Mouse (Mus musculus) heart, adult 9 months (tissue): Measurements from ENCODE around the gene Kirrel3.

Source experiments
- DNase-seq, 2 experiments: peaks; one replicate each; pipeline ENCODE4 v3.0.0; 2022; ENCODE audit warnings: low spot score in 2 of 2

Gene Kirrel3

DNA sequence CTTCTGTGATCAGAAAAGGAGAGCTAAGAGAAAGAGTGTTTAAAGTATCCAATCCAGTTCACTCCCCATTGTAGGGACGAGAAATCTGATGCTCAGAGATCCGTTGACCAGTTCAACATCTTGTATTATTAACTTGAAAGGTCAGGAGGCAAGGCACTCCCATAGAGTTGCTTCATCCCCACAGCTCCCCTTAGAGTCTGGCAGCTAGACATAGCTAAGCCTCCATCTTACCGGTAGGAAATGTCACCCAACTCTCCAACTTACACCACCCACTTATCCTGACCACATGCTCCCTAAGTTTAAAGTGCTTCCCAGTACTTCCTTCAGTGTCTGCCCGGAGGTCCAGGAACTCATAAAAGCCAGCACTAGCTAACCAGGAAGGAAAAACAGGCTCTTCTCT lies 202.7 kb downstream of the Kirrel3 start:
- no peak for DNase-seq

DNA sequence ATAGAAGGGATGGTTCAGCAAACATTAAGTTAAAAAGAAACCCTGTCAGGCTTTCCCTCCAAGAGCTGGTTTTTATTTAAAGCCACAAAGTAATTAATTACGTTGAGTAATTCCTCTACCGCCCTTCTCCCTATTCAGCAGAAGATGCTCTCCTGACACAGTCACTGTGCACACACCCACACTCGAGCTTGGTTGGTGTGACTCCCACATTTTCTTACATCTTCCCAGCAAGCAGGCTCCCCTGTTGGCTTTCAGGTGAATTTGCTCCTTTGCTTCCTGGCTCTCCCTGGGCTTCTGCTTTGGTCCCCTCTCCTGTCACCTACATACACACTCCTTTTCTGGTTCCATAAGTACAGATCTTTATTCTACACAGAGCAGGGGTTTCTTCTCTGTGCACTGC lies 203.7 kb downstream of the Kirrel3 start:
- DNase-seq = no peak

DNA sequence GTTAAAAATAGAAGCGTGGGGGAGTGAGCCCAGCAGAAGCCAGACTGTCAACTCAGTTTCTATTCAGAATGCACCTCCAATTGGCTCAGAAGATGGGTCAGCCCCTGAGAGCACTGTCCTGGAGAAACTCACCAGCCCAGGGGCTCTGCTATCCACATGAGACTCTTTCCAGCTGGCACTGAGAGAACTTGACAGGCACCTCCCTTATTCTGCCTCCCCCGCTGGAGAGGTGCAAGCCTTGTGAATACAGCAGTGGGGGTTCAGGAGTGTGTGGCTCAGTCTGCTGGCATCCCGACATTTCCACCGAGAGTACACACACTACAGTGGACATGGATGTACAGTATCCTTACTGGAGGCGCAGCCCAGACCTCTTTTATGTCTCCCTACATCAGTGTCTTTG lies 210.0 kb downstream of the Kirrel3 start:
- DNase-seq = no peak

DNA sequence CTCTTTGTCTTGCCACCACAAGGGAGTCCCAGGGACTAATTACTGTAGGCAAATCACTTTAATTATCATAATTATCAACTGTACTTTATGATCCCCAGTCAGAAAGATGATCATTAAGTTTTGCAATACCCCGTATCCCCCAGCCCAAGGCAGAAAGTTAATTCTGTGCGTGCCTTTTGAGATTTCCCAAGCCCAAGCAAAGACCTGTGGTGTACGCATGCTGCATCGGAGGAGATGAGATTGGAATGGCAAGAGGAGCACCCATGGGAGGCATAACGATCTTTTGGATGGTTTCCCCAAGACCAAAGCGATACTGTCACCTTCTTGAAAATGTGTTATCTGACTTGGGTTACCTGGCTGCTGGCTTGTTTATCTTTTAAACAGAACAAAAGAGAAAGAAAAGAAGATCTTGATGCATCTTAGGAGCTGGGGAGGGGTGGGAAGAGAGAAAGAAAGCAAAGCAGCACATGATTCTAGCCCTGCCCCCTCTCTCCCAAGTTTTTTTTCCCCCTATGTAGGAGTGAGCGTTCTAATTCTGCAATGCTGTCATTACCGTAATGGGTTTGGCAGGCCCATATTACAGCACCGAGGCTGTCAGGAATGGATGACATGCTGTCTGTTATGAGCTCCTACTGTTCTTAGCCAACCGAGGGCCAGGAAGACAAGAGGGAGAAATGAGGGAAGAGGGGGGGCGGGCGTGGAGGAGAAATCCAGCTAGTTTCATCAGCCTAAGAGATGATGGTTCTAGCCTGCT lies 218.0 kb downstream of the Kirrel3 start:
- no peak for DNase-seq

DNA sequence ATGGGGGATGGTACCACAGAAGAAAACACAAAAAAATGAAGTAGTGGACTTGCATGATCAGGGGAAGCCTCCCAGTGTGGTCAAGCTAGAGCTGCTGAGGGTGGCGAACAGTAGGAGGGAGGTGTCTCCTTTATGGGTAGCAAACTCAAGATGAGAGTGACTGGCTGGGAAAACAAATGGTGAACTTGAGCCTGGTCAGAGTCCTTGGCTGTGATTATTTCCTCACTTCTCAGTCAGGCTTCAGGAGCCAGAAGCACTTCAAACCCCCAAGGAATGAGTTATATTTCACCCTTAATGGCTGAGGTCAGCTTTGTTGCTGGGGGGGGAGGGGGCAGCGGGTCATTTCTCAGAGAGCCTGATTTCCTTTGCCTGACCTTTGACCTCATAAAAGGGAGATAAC lies 218.7 kb downstream of the Kirrel3 start:
- DNase-seq = no peak

DNA sequence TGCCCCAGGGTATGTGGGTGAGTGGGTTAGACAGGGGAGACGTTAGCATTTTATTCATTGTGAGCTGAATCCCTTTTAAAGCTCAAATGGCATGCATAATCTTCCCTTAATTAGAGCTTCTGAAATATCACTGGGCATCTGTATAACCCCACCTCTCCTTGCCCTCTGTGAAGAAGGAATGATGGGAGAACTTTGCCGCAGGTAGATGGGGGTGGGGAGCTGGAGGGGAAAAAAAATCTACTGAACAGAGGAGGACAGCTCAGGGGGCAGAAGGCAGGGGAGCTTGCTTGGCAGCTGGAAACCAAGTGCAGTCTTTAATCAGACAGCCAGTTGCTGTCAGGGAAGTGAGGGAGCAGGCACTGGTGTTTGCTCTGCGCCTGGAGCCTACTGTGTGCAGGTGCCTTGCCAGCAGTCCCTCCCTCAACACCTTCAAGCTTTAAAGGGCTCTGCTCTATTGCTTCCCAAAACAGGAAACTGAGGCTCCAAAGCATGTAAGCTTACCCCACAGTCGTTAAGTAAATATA lies 220.7 kb downstream of the Kirrel3 start:
- no peak for DNase-seq

DNA sequence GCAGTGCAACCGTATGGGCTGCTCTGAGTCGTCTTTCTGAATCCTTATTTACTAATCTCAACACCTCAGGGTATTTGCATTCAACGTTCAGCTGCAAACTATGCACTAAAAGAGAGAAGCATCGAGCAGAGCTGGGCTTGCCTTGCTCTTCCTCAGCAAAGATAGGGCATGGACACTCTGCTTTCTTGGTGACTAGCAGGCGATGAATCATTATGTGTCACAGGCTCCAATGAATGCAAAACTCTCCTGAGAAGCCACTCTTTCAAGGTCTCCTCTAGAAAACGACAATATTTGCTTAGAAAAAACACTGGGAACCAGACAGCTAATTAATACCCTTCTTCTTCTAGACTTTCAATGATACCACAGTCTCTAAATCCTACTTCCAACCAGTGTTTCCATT lies 223.0 kb downstream of the Kirrel3 start:
- DNase-seq = no peak

DNA sequence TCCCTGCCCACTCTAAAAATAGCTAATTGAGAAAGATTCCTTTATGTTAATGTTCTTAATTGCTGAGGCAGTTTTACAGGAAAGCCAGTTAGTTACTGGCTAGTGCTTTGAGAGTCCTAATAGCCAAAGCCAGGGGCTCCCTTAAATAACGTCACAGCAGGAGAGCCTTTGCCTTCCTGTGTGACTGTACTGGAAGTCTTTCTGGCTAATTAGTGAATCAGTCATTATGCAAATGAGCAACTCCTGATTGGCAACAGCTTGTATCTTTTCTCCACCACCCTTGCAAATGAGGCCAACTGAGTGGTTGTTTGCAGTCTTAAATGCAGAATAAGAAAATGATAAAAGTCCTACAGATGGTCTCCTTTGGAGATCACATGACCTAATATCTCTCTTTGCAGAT lies 226.3 kb downstream of the Kirrel3 start:
- DNase-seq = no peak

DNA sequence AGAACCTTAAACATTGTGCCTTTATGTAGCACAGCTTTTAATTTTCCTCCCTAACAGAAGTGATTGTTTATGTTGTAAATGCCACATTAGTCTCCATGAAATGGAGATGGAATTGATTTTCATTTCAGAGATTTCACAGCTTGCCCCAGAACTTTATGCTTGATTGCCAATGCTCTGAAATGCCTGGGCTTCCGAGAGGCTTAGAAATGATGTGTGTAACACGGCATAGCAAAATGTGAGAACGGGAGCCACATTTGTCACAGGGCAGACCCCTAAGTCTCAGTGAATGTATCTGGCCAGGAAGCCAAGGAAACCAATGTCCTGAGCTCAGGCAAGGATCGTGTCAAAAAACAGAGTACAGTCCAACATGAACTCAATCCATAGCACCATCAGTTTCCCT lies 227.3 kb downstream of the Kirrel3 start:
- DNase-seq = no peak

DNA sequence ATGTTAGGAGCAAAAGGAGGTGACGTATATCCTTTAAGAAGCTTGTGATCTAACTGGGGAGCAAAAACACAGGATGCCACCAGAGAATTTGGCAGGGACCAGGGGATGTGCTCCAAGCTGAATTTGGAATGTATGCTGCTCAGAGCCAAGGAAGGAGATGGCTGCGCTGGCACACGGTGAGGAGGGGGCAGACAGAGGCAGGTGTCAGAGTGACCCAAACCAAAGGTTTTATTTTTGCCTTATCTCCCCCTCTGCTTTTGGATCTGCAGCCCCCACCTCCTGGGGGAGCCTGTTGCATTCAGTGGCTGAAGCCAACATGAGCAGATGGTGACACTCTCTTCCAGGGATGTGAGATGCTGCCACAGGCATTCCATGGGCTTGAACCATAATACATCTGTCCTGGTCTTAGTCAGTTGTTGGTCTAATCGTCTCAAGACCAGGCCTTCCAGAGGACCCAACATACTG lies 227.8 kb downstream of the Kirrel3 start:
- DNase-seq = no peak

DNA sequence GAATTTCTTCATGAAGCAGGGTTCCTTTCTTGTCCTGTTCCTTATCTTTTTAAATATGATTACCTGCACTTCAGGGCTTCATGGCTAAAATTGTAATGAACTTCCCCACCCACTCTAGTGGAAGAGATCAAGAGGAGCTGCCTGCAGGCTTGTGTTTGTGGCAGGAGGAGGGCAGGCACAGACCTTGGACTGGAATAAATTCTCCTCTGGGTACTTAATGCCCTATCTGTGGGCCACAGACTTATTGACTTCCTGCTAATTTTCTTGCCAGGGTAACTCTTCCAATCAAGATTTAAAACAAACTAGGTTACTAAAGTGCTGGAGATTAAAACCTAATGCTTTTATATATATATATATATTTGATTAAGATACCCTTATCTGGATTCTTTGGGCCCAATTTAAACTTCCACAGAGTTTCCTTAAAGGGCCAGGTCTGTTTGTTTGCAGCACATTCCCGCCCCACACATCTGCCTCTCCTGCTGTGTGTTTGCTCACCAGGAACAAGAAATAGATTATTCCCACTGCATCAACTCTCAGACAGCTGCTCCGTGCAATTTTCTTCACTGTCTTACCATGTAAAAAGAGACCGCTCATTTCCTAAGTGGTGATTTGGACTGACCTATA lies 229.4 kb downstream of the Kirrel3 start:
- DNase-seq = no peak

DNA sequence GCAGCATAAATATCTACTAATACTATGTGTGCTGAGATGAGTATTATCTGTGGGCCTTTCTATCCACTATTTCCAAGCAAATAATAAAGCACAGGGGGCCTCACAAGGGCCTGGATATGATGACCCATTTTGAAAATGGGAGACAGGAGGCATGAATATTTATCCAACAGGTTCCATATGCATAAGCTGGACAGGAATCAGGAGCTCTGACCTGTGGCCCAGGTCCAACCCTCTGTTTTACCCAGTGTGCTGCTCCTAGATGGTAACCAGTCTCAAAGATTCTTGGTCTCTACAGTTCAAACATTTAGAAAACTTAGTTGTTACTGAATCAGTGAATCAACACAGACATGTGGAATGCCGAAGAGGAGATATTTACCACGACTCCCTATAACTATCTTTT lies 230.8 kb downstream of the Kirrel3 start:
- no peak for DNase-seq

DNA sequence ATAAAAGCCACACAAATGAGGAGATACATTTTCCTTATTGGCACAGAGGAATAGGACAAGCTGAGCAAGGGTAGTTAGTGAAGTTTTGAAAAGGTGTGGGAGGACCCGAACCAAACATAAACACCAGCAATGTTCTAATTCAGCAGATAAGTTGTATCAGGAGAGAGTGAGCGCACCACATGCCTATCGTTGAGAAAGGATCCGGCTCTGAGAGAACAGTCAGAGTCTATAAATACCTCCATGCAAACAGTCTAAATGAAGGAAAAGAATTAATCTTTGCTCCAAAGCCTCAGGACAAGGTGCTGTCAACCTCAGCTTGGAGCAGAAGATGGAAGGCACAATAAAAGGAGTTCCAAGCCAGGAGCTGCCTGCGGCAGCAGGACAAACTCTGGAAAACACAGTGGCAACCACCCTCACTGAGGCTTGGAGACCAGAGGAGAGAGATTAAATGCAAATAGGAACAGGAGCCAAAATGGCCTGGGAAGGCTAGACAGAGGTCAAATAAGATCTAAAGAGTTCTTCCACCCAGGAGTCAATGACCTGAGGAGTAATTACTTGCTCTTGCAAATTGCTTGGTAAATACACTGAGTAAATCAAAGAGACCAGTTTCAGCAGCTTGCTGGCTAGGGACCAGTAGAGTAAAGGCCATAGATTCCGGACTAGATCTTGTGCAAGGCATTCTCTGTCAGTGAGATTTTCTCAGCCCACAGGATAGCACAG lies 235.9 kb downstream of the Kirrel3 start:
- no peak for DNase-seq

DNA sequence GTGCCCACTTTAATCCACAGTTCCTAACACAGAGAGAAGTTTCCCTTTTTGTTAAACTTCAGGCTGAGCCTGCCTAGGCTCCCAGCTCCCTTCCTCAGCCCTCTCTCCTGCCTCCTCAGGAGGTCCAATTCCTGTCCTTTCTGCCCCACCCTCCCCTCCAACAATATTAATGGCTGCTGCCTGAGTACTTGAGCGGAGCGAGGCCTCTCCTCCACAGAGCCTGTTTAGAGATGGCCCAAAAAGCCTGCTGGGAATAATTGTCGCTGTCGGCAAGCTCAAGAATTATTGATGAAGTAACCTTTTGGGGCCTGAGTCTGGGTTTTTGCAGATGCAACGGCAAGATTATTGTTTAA lies 236.5 kb downstream of the Kirrel3 start:
- DNase-seq = no peak

DNA sequence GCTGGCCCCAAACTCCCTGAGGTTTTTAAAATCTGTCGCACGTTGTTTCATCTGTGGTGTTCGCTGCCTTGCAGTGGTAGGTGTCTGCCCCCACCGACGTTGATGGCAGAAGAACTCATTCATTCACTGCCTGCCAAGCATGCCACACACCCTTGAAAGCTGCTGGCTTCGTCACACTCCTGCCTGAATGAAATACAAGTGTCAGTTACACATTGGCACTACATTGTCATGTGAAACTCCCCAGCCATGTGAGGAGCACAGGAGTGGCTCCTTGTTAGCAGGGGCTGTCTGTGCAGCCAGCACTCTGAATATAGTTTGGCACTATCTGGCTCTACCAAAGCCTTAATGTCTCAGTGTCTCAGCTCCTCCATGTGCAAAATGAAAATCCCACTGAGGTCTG lies 246.8 kb downstream of the Kirrel3 start:
- no peak for DNase-seq

DNA sequence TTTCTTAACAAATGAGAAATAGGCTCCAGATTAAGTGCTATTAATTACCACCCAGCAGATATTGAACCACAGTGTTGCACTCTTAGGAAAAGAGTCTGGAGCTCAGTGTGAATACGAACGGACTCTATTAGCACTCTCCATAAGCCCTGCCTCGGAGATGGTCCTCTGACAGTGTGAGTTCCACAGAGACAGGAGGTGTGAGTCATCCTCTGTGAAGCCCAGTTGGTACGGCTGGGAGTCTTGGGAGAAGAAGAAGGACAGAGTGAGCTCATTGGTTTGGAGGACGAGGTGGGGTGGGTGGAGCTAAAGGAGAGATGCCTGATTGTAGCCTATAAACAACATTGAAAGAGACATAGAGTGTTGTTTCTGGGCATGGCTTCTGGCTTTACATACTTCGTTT lies 247.9 kb downstream of the Kirrel3 start:
- DNase-seq = no peak

DNA sequence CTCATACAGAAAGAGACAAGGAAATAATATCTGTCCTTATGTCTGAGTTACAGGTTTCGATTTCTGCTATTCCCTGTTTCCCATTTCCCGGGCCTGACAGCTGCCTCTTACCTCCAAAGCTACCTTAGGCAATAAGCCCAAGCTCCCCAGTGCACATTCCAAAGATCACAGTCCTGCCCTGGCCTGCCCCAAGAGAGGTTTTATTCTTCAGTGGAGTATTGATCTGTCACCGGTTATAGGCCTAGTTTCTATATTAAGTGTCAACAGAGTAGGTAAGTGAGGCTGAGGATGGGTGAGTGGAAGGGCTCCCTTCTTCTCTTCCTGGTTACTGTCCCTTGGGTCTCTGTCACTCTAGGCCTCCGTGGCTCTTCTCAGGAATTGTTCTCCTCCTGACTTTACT lies 249.3 kb downstream of the Kirrel3 start:
- no peak for DNase-seq

DNA sequence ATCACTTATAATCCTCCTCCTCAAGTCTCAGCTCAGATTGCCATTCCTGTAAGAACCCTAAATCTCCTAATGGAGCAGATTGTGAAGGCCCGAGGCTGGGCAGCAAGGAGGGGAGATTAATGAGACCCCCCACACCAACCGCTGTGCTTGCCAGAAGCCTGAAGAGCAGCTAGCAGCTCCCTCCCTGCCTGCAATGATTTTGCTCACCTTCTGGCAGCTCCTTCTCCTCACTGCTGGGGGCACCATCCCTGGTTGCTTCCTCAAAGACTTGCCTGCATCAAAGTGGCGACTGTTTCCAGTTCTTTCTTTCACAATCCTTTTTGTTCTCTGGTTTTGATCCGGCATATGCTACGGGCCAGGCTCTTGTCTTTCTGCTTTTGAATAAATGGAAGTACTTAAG lies 253.7 kb downstream of the Kirrel3 start:
- DNase-seq = no peak

DNA sequence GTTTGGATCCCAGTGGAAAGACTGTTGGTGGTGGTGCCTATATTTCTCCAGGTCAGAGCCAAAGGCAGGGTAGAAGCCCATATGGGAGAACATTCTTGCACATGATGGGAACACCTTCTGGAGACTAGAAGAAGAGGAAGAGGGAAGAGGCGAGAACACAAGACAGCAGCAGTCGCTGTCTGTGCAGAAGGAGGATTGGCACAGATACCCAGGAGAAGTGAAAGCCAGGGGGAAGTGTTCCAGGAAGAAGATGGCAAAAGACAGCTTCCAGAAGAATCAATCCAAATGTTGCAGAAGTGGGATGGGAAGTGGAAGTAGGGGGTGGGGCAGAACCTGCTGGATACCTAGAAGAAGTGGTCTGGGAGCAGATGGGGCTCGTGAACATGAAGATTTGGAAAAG lies 255.1 kb downstream of the Kirrel3 start:
- no peak for DNase-seq

DNA sequence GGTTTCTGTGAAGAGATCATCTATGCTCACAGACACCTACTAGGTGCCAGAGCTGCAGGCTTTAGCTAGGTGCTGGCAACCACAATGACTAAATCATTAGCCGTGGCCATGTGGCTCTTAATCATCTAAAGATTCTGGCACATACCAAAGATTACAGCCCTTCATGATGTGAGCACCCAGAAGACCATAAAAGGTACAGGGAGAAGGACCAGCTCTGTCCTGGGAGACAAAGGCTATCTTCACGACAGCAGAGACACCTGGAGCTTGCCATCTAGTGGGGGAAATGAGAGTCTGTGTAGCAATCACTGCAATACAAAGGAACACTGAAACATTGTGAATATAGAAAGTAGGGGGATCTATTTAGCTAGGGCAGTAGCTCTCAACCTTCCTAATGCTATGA lies 262.3 kb downstream of the Kirrel3 start:
- DNase-seq = no peak

DNA sequence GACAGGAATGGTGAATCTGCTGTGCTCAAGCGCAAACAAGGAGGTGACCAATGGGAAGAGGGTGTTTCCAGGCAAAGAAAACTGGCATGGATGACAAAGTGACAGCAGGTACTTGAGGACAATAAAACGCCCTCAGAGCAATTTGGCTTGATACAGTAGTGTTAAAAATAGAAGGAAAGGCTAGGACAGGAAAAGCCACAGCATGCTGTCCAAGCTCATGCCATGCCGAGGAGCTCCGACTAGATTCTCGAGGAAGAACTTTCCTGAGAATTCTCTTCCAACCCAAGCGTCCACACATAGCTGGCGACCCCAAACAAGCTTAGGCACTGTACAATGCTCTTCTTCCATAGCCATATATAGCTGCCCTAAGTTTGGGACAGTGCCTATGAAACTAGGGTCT lies 263.5 kb downstream of the Kirrel3 start:
- peak; percentile 36 to 46 for DNase-seq

DNA sequence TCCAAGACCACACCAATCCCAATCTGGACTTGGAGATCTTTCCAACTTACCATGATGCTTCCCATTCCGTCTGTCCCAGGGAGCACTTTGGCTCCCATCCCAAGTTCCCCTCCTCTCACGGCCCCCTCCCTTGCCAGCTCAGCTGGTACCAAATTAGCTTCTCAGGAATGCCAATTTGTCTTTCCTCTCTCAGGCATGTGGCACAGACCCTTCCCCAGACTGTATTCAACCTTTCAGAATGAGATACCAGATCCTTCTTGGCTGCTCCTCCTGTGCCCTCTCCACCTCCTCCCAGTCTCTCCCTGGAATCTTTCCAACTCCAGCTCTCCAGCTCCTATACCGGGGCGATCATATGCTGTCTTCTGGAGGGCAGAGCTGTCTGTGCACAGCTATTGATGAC lies 264.2 kb downstream of the Kirrel3 start:
- DNase-seq = no peak

DNA sequence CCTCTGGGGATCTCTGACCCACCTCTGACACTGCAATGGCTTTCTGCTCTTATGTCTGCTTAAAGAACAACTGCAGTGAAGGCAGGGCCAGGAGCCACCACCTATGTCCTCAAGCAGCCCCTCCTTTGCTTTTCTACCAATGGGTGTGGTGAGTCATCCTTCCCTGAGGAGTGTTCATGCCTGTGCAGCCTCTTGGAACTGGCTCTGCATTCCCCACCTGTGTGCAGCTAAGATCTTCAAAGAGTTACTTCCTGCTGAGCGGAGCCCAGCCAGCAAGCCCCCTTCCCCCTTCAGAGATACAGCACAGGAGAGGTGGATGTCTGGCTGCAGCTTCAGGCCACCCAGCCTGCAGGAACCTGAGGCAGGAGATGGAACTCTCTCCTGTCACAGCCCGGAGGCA lies 265.2 kb downstream of the Kirrel3 start:
- no peak for DNase-seq
